In genomic region chr3:146277456-146277855, GRCm38 (mm10) we compare ENCODE assay signal across 8 mouse cellular contexts. TPM values are rescaled to one million over a fixed set of nuclear protein-coding genes. Genes with fewer than 3 reads are reported as not detected.
A peak's percentile ranks its signal among the peaks of the same experiment; 100 is the strongest.
DNase-seq lines count a peak whose midpoint lies in the region; ATAC-seq and TF ChIP-seq lines count a peak whose summit lies in the region.

No protein-coding gene starts in this region.

- POLR2A ChIA-PET in Patski (lab: Charles Lee) = no interaction called here

- in situ Hi-C loops in Patski (cut with MboI; ENCODE audit: low pct_unique_long_range_greater_than_20kb) = no loop called here

- no peaks in the 10 kb centered on the region for H3K4me1 ChIP-seq in liver, adult 2 months (ENCODE audit: control insufficient read depth, insufficient read depth, low read length)
- no peaks in the 10 kb centered on the region for H3K4me1 ChIP-seq in liver, embryonic 11.5 days (replicated peaks; ENCODE audit: control insufficient read depth, insufficient read depth, low read length)
- peaks cover 16% of the 10 kb centered on the region for H3K4me1 ChIP-seq in midbrain, embryonic 10.5 days

- TF ChIP-seq POLR2A in liver, adult 2 months (IDR thresholded peaks at IDR 0.05; ENCODE audit: extremely low read depth, insufficient read depth, low read length) = no peak

- ATAC-seq in liver, embryonic 11.5 days (replicated peaks; ENCODE audit: low FRiP score) = no peak
- no peak for ATAC-seq in Patski
- peak; percentile 83 for ATAC-seq in frontal cortex, adult (ENCODE audit: low TSS enrichment)

- no peak overlapping the region for H3K27ac ChIP-seq in liver, adult 2 months (replicated peaks; ENCODE audit: insufficient read depth, low read depth, low read length)
- H3K27ac ChIP-seq in liver, embryonic 11.5 days (ENCODE audit: low read depth, low read length) = no peak overlapping the region
- no peak overlapping the region for H3K27ac ChIP-seq in midbrain, embryonic 10.5 days (replicated peaks)

- no peak overlapping the region for H3K4me2 ChIP-seq in liver, embryonic 11.5 days

- no peaks in the 10 kb centered on the region for H3K79me2 ChIP-seq in liver, adult 2 months (ENCODE audit: control insufficient read depth, insufficient read depth, low read length)

- no peaks in the 10 kb centered on the region for H3K27me3 ChIP-seq in liver, adult 2 months (ENCODE audit: control insufficient read depth, insufficient read depth, low read length)
- H3K27me3 ChIP-seq in liver, embryonic 11.5 days (replicated peaks; ENCODE audit: control insufficient read depth, insufficient read depth, low read length) = no peaks in the 10 kb centered on the region
- no peaks in the 10 kb centered on the region for H3K27me3 ChIP-seq in Patski
- H3K27me3 ChIP-seq in midbrain, embryonic 10.5 days (ENCODE audit: low read depth, poor library complexity, severe bottlenecking) = no peaks in the 10 kb centered on the region

- 61% methylated on average over 11 of the region's 11 CpGs for WGBS in liver, adult 2 months
- 69% methylated on average over 11 of the region's 11 CpGs for WGBS in liver, embryonic 11.5 days
- 74% methylated on average over 11 of the region's 11 CpGs for WGBS in midbrain, embryonic 10.5 days

- CTCF ChIA-PET in Patski (lab: Charles Lee) = interaction anchor here (0.7 to 2.5 kb wide), 7 partner anchors 10 to 96 kb away, joined by 3 to 10 read pairs (median 3); no protein-coding TSS in a partner anchor

- no peak overlapping the region for H3K9ac ChIP-seq in liver, adult 2 months (ENCODE audit: low read depth, low read length)
- no peak overlapping the region for H3K9ac ChIP-seq in liver, embryonic 11.5 days (ENCODE audit: low read depth, low read length)

- H3K9me3 ChIP-seq in liver, embryonic 11.5 days (ENCODE audit: control insufficient read depth, low read length) = no peaks in the 10 kb centered on the region
- no peaks in the 10 kb centered on the region for H3K9me3 ChIP-seq in midbrain, embryonic 10.5 days (replicated peaks)

- DNase-seq in liver, adult 2 months (ENCODE audit: extremely low read depth, low read depth, low spot score) = peak; percentile 66
- no peak for DNase-seq in liver, embryonic 11.5 days (ENCODE audit: low spot score)
- no peak for DNase-seq in Patski (ENCODE audit: low read depth, low spot score)
- DNase-seq in layer of hippocampus, postnatal 10 days (ENCODE audit: low spot score in 2 of 2) = peak; percentile 76 to 78
- DNase-seq in right cerebral cortex, postnatal 14 days = peak; percentile 74
- no peak for DNase-seq in cerebellum, postnatal 36 days
- DNase-seq in midbrain, embryonic 10.5 days (ENCODE audit: low spot score) = no peak

- no peak overlapping the region for H3K4me3 ChIP-seq in liver, adult 2 months (ENCODE audit: insufficient read depth, low read depth, low read length)
- no peak overlapping the region for H3K4me3 ChIP-seq in liver, embryonic 11.5 days (ENCODE audit: low read depth, low read length)
- H3K4me3 ChIP-seq in midbrain, embryonic 10.5 days = no peak overlapping the region

- H3K36me3 ChIP-seq in liver, adult 2 months (ENCODE audit: control insufficient read depth, insufficient read depth, low read length) = no peaks in the 10 kb centered on the region
- no peaks in the 10 kb centered on the region for H3K36me3 ChIP-seq in liver, embryonic 11.5 days (ENCODE audit: control insufficient read depth, insufficient read depth, low read length)
- no peaks in the 10 kb centered on the region for H3K36me3 ChIP-seq in midbrain, embryonic 10.5 days

- TF ChIP-seq CTCF in liver, adult 2 months (IDR thresholded peaks at IDR 0.05; ENCODE audit: low read depth, low read length) = peak; percentile 89
- peak; percentile 61 for TF ChIP-seq CTCF in Patski (IDR thresholded peaks at IDR 0.05)

RNA-seq across cellular contexts. Expression of gene Lpar3, which starts 56.7 kb away (rescaled TPM):
- 0.09 TPM in 1 of 2 replicates, not detected in the other for total RNA-seq in liver, adult 2 months (2014; rRNA removed)
- polyA plus RNA-seq in liver, adult 2 months (2012; rRNA removed) = 0.05 TPM in 1 of 2 replicates, not detected in the other
- 0.43 and 0.52 TPM in 2 replicates for polyA plus RNA-seq in liver, embryonic 11.5 days (2014; fragmentation: Nextera tagmentation; extraction: Ambion mirVana)
- polyA plus RNA-seq in Patski (2021) = 0.04 TPM
- total RNA-seq in layer of hippocampus, postnatal 10 days (2021) = under 1 TPM; 0.47 to 0.66 TPM
- polyA plus RNA-seq in midbrain, embryonic 10.5 days (2016; fragmentation: Nextera tagmentation; extraction: Ambion mirVana) = 0.46 and 0.47 TPM in 2 replicates

Comparison
In these comparisons a context has a peak if more than half of its experiments do, and no peak if none do; other contexts are left out.
1. DNase-seq: peak in liver, adult 2 months (single experiment), layer of hippocampus, postnatal 10 days (2 of 2) and right cerebral cortex, postnatal 14 days (single experiment); none in liver, embryonic 11.5 days (single experiment), Patski (single experiment), cerebellum, postnatal 36 days (0 of 2) and midbrain, embryonic 10.5 days (single experiment).